Mouse (Mus musculus) limb, embryonic 13.5 days (tissue): ENCODE results near the gene Brd3os. TPM values are rescaled to one million over a fixed set of nuclear protein-coding genes. Genes with fewer than 3 reads are reported as not detected.
A peak's percentile ranks its signal among the peaks of the same experiment; 100 is the strongest.

ENCODE experiments used
- ATAC-seq: fragments of 200-750 bp; cut with Nextera tagmentation; 2 replicates; pipeline ENCODE4 v1.8.0; 2017; ENCODE audit warnings: low read depth, moderate number of reproducible peaks, moderate TSS enrichment; ENCODE audit not compliant: low FRiP score
- H3K27ac ChIP-seq: fragments of 300-500 bp; sonication (generic); 2 replicates; pipeline ENCODE4 v1.5.1; 2015; ENCODE audit warnings: inconsistent platforms, mild to moderate bottlenecking, moderate library complexity
- H3K27me3 ChIP-seq: fragments of 300-500 bp; sonication (generic); 2 replicates; pipeline ENCODE4 v1.6.1; 2015; ENCODE audit warnings: mild to moderate bottlenecking, inconsistent platforms
- H3K36me3 ChIP-seq: fragments of 300-500 bp; sonication (generic); 2 replicates; pipeline ENCODE4 v1.6.1; 2015; ENCODE audit warnings: inconsistent platforms, mild to moderate bottlenecking, moderate library complexity
- H3K4me1 ChIP-seq: fragments of 300-500 bp; sonication (generic); 2 replicates; pipeline ENCODE4 v1.6.1; 2015; ENCODE audit warnings: inconsistent platforms
- H3K4me2 ChIP-seq: fragments of 300-500 bp; sonication (generic); replicated peaks from 2 replicates; pipeline ENCODE4 v1.6.1; 2015; ENCODE audit warnings: inconsistent platforms, mild to moderate bottlenecking, moderate library complexity
- H3K4me3 ChIP-seq: fragments of 300-500 bp; sonication (generic); 2 replicates; pipeline ENCODE4 v1.5.1; 2015; ENCODE audit warnings: moderate library complexity, mild to moderate bottlenecking, inconsistent platforms
- H3K9ac ChIP-seq: fragments of 300-500 bp; sonication (generic); 2 replicates; pipeline ENCODE4 v1.6.1; 2015; ENCODE audit warnings: mild to moderate bottlenecking, inconsistent platforms
- H3K9me3 ChIP-seq: fragments of 300-500 bp; sonication (generic); 2 replicates; pipeline ENCODE4 v1.6.1; 2016; ENCODE audit warnings: inconsistent platforms
- WGBS: fragments of 180-500 bp; shearing (Covaris S2); methylation state at CpG from one replicate; pipeline ENCODE4 v1.1.7; 2015; 5-methylcytosine and 5-hydroxymethylcytosine counted together
- polyA plus RNA-seq: library from polyadenylated mRNA; unstranded; fragments of >200 nt; fragmentation: Nextera tagmentation; extraction: Ambion mirVana; gene quantifications from 2 replicates; pipeline ENCODE4 v1.2.1, GENCODE M21; 2015

Gene Brd3os
- polyA plus RNA-seq, 1 experiment from 2014 or later: 14.8 TPM

DNA sequence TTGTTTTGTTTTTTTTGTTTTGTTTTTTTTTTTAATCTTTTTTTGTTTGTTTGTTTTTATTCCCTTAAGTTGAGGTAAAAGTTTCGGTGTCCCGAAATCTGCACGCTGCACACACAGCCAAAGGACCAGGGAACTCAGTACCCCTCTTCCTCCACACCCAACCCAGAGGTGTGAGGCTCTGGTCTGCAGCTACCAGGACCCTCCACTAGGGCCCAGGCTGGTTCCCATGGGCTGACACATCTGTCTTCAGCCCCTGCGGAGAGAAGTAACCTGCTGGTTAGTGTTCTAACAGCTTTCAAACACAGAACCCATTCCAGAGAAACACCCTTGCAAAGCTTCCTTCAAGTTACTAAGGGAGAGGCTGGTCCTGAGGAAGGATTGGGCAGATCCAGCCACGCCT is 5.7 kb downstream of the Brd3os start:
- WGBS: 83% methylated on average over 5 of the region's 5 CpGs
- ATAC-seq: no peak
- Histone ChIP-seq H3K4me3 (no peak overlapping the region), H3K4me2 (no peak overlapping the region), H3K9me3 (no peaks in the 10 kb centered on the region), H3K9ac (no peak overlapping the region), H3K27me3 (no peaks in the 10 kb centered on the region), H3K27ac (no peak overlapping the region), H3K4me1 (peaks cover 10% of the 10 kb centered on the region), H3K36me3 (peaks cover 82% of the 10 kb centered on the region)

DNA sequence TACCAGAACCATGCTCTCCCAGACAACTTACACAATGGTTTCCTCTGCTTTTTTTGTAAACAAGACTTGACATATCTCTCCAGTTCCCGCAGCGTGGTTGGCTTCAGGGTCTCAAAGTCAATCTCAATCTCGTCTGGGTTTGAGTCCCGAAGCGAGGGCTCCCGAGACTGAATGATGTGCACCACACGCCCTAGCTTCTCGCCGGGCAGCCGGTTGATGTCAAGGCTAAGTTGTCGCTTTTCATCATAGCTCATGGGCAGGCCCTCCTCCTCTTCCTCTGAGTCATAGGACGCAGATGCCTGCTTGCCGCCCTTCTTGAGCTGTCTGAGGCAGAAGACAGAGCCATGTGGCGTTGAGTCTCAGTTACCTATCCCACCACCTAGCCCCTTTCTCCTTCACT is 8.1 kb downstream of the Brd3os start:
- H3K4me1 ChIP-seq: no peaks in the 10 kb centered on the region
- 92% methylated on average over 14 of the region's 14 CpGs for WGBS
- no peak overlapping the region for H3K9ac ChIP-seq
- ATAC-seq: no peak
- no peak overlapping the region for H3K4me3 ChIP-seq
- H3K4me2 ChIP-seq: no peak overlapping the region
- H3K36me3 ChIP-seq: peaks cover 96% of the 10 kb centered on the region
- H3K27ac ChIP-seq: no peak overlapping the region
- H3K9me3 ChIP-seq: no peaks in the 10 kb centered on the region
- no peaks in the 10 kb centered on the region for H3K27me3 ChIP-seq

- no peak overlapping the region for H3K4me3 ChIP-seq
- H3K4me1 ChIP-seq: no peaks in the 10 kb centered on the region
- no peak for ATAC-seq
- no peaks in the 10 kb centered on the region for H3K27me3 ChIP-seq
- peaks cover 100% of the 10 kb centered on the region for H3K36me3 ChIP-seq
- H3K9ac ChIP-seq: no peak overlapping the region
- no peaks in the 10 kb centered on the region for H3K9me3 ChIP-seq
- 87% methylated on average over 7 of the region's 7 CpGs for WGBS
- no peak overlapping the region for H3K27ac ChIP-seq
- no peak overlapping the region for H3K4me2 ChIP-seq
These were observed 17.6 kb downstream of the Brd3os start for GRCm38 (mm10) chr2:27459735-27460134.

- H3K36me3 ChIP-seq: peaks cover 98% of the 10 kb centered on the region
- no peak overlapping the region for H3K27ac ChIP-seq
- H3K4me1 ChIP-seq: no peaks in the 10 kb centered on the region
- no peaks in the 10 kb centered on the region for H3K27me3 ChIP-seq
- no peak overlapping the region for H3K9ac ChIP-seq
- 88% methylated on average over 5 of the region's 5 CpGs for WGBS
- H3K4me3 ChIP-seq: no peak overlapping the region
- H3K4me2 ChIP-seq: no peak overlapping the region
- ATAC-seq: no peak
- no peaks in the 10 kb centered on the region for H3K9me3 ChIP-seq
These were observed 18.0 kb downstream of the Brd3os start for GRCm38 (mm10) chr2:27460163-27460562.

DNA sequence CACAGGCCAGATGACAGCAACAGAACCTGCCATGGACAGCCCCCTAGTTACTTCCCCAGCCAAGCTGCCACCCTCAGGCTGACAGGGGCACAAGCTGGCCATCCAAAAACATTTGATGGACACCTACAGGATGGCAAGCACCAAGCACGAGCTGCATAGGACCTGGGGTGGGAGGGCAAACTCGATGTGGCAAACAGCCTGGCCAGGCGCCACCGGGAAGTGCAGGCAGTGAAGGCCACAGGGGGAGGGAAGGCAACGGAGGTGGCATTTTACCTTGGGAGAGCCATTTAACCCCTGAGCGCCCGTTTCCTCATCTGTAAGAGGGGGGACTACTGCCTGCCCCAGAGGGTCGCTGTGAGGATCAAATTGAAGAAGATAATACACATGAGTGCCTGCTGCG is 18.5 kb downstream of the Brd3os start:
- no peaks in the 10 kb centered on the region for H3K9me3 ChIP-seq
- no peak overlapping the region for H3K9ac ChIP-seq
- H3K4me1 ChIP-seq: no peaks in the 10 kb centered on the region
- H3K4me2 ChIP-seq: no peak overlapping the region
- 68% methylated on average over 9 of the region's 9 CpGs for WGBS
- ATAC-seq: no peak
- H3K27ac ChIP-seq: no peak overlapping the region
- H3K4me3 ChIP-seq: no peak overlapping the region
- no peaks in the 10 kb centered on the region for H3K27me3 ChIP-seq
- H3K36me3 ChIP-seq: peaks cover 98% of the 10 kb centered on the region

- no peak overlapping the region for H3K9ac ChIP-seq
- no peaks in the 10 kb centered on the region; the same call in 1 of the 2 replicates for H3K4me1 ChIP-seq
- no peak for ATAC-seq
- H3K4me2 ChIP-seq: no peak overlapping the region
- WGBS: 79% methylated on average over 4 of the region's 4 CpGs
- H3K27ac ChIP-seq: no peak overlapping the region
- H3K9me3 ChIP-seq: no peaks in the 10 kb centered on the region
- H3K36me3 ChIP-seq: peaks cover 98% of the 10 kb centered on the region
- no peaks in the 10 kb centered on the region for H3K27me3 ChIP-seq
- H3K4me3 ChIP-seq: no peak overlapping the region
These were observed 19.9 kb downstream of the Brd3os start for GRCm38 (mm10) chr2:27461881-27462660.

DNA sequence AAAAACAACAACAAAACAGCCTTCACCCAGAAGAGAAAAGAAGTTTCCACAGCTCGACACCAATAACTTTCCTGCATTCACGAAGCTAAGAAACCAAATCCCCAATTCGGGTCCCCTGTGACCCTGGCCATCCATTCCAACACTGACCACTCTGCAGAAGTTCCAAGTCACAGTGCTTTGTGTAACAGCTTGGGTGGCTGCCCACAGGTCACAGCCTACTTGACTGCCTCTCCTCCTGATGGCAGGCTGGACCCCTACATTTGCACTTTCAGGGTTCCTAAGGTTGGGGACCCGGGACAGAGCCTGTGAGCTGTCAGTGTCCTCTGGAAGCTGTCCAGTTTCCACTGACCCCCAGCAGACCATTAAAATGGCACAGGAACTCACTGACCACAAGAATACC is 20.8 kb downstream of the Brd3os start:
- Histone ChIP-seq H3K27ac (no peak overlapping the region), H3K4me2 (no peak overlapping the region), H3K4me1 (peaks cover 3% of the 10 kb centered on the region; the same call in 1 of the 2 replicates), H3K36me3 (peaks cover 97% of the 10 kb centered on the region), H3K4me3 (no peak overlapping the region), H3K9me3 (no peaks in the 10 kb centered on the region), H3K9ac (no peak overlapping the region), H3K27me3 (no peaks in the 10 kb centered on the region)
- no peak for ATAC-seq
- 93% methylated on average over 4 of the region's 4 CpGs for WGBS

DNA sequence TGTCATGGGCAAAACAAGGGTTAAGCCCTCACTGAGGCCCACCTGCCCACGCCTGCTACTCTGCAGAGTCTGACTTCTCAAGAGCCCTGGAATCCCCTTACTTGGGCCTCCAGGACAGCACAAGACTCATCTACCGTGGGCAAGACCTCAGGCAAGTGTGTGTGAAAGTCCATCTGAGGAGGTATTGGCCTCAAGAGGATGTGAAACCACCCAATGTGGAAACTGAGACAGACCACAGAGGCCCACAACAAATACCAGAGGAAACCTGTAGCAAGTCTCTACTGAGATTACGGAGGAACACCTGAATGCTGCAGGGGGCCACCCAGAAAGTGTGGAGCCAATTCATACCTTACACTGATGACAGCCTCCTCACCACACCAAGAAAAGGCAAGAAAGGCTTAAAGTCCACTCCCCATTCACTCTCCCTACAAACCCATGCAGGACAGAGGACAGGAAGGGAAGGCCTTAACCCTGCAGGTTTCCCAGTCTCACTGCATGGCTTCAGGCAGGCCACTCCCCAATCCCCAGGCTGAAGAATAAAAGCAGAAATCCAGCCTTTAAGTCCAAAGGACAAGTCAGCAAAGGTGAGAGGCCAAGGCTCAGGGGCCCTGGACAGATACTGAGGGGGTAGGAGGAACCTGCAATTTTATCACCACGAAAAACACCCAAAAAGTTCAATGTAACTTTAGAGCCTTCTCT is 27.3 kb downstream of the Brd3os start:
- peaks cover 60% of the 10 kb centered on the region for H3K4me1 ChIP-seq

GRCm38 (mm10) chr2:27469991-27470355 is 27.8 kb downstream of the Brd3os start:
- no peaks in the 10 kb centered on the region for H3K9me3 ChIP-seq
- 61% methylated on average over 3 of the region's 3 CpGs for WGBS
- peaks cover 69% of the 10 kb centered on the region for H3K36me3 ChIP-seq
- no peak overlapping the region; the same call in 1 of the 2 replicates for H3K4me2 ChIP-seq
- peaks cover 60% of the 10 kb centered on the region for H3K4me1 ChIP-seq
- no peak overlapping the region for H3K27ac ChIP-seq
- no peaks in the 10 kb centered on the region for H3K27me3 ChIP-seq
- no peak overlapping the region for H3K9ac ChIP-seq
- no peak overlapping the region for H3K4me3 ChIP-seq
- no peak for ATAC-seq

More for the DNA sequence above, 27.3 kb downstream of the Brd3os start:
- no peaks in the 10 kb centered on the region for H3K9me3 ChIP-seq
- 70% methylated on average over 4 of the region's 4 CpGs for WGBS
- no peak overlapping the region for H3K9ac ChIP-seq
- H3K27ac ChIP-seq: no peak overlapping the region; the same call in 1 of the 2 replicates
- H3K36me3 ChIP-seq: peaks cover 74% of the 10 kb centered on the region
- H3K27me3 ChIP-seq: no peaks in the 10 kb centered on the region
- H3K4me3 ChIP-seq: no peak overlapping the region
- ATAC-seq: no peak
- H3K4me2 ChIP-seq: no peak overlapping the region

GRCm38 (mm10) chr2:27470535-27470934 is 28.4 kb downstream of the Brd3os start:
- peaks cover 65% of the 10 kb centered on the region for H3K36me3 ChIP-seq
- WGBS: 93% methylated on average over 2 of the region's 2 CpGs
- H3K27ac ChIP-seq: no peak overlapping the region

GRCm38 (mm10) chr2:27471170-27471584 is 29.1 kb downstream of the Brd3os start:
- H3K9me3 ChIP-seq: no peaks in the 10 kb centered on the region
- H3K4me2 ChIP-seq: peak overlapping the region; percentile 94; the same call in 1 of the 2 replicates
- H3K4me3 ChIP-seq: no peak overlapping the region
- peak overlapping the region; percentile 21; the same call in 1 of the 2 replicates for H3K9ac ChIP-seq
- no peaks in the 10 kb centered on the region for H3K27me3 ChIP-seq
- ATAC-seq: no peak; the same call in 1 of the 2 replicates
- no peak overlapping the region for H3K27ac ChIP-seq
- peaks cover 60% of the 10 kb centered on the region for H3K4me1 ChIP-seq
- H3K36me3 ChIP-seq: peaks cover 58% of the 10 kb centered on the region

More at GRCm38 (mm10) chr2:27470535-27470934, 28.4 kb downstream of the Brd3os start:
- Histone ChIP-seq H3K9ac (no peak overlapping the region), H3K9me3 (no peaks in the 10 kb centered on the region), H3K27me3 (no peaks in the 10 kb centered on the region), H3K4me3 (no peak overlapping the region), H3K4me1 (peaks cover 60% of the 10 kb centered on the region), H3K4me2 (no peak overlapping the region)
- ATAC-seq: no peak

DNA sequence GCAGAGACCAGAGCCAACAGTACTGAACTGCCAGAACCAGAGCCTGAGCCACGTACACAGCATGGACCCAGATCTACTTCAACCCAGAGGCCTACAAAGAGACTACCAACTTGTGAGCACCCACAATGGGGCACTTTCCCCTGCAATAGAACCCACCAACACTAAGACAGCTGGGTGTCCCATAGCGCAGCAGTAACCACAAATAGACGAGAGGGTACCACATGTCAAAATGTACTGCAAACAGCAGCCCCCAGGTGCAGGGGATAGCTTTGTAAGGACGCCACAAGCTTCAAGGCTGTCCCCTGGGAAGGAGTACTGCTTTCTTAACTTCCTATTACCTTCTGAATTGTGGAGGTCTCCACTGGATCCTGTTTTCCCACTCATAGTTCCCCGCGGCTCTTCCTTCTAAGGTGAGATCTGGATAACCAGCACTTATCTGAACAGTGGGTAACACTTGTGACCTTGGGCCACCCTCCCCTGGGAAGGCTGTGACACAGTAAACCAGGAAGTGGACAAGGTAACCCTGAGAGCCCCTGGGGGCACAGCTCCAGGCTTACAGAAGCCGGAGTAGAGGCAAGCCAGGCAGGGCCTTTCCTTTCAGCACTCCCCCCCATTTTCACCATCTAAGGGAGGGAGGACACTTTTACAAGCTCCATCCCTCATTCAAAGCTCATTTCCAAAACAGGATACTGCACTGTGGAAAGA is 31.1 kb downstream of the Brd3os start:
- Histone ChIP-seq H3K9ac (peak overlapping the region; percentile 98), H3K27me3 (no peaks in the 10 kb centered on the region), H3K27ac (no peak overlapping the region), H3K4me3 (peak overlapping the region; percentile 99), H3K36me3 (peaks cover 40% of the 10 kb centered on the region), H3K4me1 (peaks cover 65% of the 10 kb centered on the region), H3K9me3 (no peaks in the 10 kb centered on the region), H3K4me2 (peak overlapping the region; percentile 94)
- 63% methylated on average over 7 of the region's 7 CpGs for WGBS
- no peak for ATAC-seq
